Mouse (Mus musculus) cerebellum, adult 11-12 months (tissue): ENCODE data around the gene Tecta.

Experiments
- DNase-seq: peaks from one replicate; pipeline ENCODE4 v3.0.0; 2022

Tecta gene

GRCm38 (mm10) chr9:42399829-42400228 lies at the start of gene Tecta:
Gene Tecta (minus strand): TSS chr9:42399929.
- no peak for DNase-seq

GRCm38 (mm10) chr9:42449043-42449442 lies 49.3 kb upstream of the Tecta start:
- no peak for DNase-seq

- DNase-seq: no peak
Measured at GRCm38 (mm10) chr9:42442100-42442499, 42.4 kb upstream of the Tecta start.

DNA sequence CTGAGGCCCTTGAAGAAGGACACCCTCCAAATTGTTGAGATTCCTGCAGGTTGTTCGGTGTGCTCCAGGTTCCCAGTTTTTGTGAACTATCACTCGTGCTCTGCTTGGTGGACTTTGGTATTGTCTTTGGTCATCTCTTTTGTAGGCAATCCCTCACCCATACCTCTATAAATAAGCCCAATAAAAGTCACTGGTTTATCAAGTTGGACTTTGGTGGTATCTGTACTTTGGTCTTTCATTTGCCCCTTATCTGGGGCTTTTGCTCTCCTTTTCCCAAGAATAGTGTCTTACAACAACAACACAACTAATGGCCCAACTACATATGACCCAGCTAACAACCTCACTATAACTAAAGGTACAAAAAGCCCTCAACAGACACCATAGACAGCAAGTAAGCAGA lies 41.5 kb upstream of the Tecta start:
- no peak for DNase-seq

- no peak for DNase-seq
Measured at GRCm38 (mm10) chr9:42439446-42439845, 39.7 kb upstream of the Tecta start.

- no peak for DNase-seq
Measured at GRCm38 (mm10) chr9:42432155-42432554, 32.4 kb upstream of the Tecta start.

DNA sequence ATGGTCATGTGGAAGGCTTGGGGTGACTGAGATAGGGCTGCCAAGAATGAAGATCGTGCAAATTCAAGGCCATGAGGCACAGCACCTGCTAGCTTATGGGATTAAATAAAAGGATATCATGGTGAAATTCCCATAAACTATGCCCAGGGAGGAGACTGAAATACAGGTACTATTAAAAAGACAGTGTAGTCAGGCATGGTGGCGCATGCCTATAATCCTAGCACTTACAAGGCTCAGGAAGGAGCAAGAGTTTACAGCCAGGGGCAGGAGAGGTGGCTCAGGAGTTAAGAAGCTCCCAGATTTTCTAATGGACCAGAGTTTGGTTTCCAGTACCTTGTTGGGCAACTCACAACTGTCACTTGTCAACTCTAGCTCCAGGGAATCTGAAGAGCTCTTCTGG lies 31.9 kb upstream of the Tecta start:
- DNase-seq: no peak

DNA sequence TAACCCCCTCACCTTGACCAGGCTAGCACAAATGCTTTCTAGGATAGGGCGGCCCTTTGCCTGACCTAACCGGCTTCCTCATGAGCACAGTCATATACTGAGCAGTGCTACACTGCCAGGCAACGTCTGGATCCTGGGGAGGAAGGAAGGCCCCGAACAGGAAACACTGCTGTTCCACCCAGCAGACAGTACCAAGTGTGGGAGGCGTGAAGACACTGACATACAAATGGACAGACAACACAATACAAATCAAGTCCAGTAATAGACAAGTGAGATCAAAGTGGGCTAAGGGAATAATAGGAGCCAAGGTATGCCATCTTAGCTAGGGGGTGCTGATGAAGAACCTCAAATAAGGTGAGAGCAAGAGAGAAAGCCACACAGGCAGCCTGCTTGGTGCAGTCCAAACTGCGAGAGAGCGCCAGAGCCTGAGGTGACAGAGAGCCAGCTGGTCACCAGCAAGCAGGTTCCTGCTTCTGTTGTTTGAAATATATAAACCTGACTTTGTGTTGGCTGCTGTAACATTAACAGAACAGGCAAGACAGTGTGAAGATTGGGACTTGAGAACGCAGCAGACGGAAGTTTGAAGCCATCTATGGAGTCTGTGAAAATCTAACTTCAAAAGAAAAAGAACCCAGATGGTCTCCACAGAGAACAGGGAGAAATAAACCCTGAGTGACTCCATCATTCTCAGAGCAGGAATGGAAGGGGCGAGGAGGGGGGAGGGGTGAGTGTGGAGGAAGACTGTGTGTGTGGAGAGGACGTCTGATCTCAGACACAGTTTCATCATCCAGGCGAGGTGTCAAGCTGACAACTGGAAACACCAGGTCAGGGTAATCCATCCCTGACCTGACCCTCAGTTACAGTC lies 28.6 kb upstream of the Tecta start:
- DNase-seq: peak; percentile 55

GRCm38 (mm10) chr9:42426661-42427358 lies 27.1 kb upstream of the Tecta start:
- DNase-seq: no peak

DNA sequence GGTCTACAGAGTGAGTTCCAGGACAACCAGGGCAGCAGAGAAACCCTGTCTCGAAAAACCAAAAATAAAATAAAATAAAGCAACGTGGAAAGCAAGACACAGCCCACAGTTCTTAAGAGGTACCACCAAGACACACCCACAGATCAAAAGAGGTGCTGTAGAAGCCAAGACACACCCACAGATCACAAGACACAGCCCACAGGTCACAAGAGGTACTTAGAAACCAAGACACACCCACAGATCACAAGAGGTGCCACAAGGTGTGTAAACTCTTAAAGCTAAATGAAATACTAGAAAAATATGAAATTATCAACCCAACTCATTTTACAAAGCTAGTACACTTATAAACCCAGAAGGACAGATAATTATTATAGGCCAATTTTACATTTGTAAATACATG lies 23.9 kb upstream of the Tecta start:
- no peak for DNase-seq

DNA sequence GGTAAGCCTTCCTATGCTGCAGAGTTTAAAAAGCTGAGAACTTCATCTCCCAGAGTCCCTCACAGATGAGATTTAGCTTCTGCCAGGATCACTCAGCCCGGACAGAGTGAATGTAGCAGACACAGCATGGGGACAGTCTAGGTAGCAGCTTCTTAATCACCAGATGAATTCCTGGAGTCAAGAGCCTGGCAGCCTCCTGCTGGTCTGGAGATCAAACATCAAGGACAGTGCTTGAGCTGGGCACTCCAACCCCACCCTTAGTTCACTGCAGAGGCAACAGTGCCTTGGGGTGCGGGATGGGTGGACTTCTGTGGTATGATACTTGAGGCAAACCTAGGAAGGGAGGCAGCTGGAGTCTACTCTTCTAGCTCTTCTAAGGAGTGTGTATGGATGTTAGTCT lies 20.0 kb upstream of the Tecta start:
- no peak for DNase-seq

- no peak for DNase-seq
Measured at GRCm38 (mm10) chr9:42418786-42419185, 19.1 kb upstream of the Tecta start.

- no peak for DNase-seq
Measured at GRCm38 (mm10) chr9:42417352-42417952, 17.7 kb upstream of the Tecta start.

DNA sequence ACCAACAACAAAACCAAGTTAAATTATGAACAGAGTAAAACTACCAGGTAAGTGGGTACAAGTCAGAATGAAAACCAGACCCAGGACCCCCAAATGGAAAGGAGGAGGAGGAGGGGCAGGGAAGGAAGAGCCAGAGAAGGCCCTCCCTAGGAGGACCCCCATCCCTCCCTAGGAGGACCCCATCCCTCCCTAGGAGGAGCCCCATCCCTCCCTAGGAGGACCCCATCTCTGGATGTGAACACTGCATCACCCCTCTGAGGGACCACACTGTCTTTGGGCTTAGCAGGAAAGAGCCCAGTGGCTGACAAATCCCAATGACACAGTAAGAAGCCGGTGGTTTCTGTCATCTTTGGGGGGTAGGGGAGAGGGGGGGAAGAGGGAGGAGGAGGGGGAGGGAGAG lies 15.5 kb upstream of the Tecta start:
- DNase-seq: no peak

DNA sequence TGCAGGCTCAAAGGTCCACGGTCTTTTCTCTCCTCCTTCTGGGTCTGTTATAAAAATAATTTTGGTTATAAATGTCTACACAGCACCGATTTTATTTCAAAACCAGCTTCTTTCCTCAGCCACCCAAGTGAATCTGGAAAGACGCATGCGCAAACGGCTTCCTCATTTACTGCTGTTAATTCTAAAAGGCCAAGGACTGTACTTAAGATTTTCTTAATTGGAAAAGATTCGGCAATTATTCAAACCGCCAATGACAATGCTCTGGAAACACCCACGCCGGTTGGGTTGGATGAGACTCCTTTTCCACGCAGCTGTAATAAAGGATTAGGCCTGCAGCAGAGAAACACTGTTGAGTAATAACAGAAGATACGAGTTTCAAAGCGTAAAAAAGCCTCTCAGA lies 13.6 kb upstream of the Tecta start:
- no peak for DNase-seq

- DNase-seq: no peak
Measured at GRCm38 (mm10) chr9:42411296-42411695, 11.6 kb upstream of the Tecta start.

GRCm38 (mm10) chr9:42405736-42406135 lies 6.0 kb upstream of the Tecta start:
- no peak for DNase-seq

DNA sequence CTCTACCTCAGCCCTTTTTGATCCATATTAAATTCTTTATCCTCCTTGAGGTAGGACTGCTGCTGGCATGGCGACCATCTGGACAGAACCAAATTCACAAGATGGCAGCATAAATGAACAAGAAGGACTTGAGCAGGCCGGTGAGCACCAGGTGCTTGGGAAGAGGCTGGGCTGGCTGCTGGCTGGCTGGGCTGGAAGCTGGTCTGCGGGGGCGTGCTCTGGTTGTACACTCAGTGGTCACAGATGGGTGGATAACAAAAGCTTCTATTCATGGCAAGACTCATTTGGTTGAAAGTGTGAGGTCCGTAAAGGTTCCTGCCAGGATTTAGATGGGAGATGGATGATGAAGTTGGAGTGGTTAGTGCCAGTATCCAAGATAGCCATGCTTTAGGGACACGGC lies 1.8 kb upstream of the Tecta start:
- no peak for DNase-seq

- DNase-seq: no peak
Measured at GRCm38 (mm10) chr9:42396141-42396540, 3.6 kb downstream of the Tecta start.

DNA sequence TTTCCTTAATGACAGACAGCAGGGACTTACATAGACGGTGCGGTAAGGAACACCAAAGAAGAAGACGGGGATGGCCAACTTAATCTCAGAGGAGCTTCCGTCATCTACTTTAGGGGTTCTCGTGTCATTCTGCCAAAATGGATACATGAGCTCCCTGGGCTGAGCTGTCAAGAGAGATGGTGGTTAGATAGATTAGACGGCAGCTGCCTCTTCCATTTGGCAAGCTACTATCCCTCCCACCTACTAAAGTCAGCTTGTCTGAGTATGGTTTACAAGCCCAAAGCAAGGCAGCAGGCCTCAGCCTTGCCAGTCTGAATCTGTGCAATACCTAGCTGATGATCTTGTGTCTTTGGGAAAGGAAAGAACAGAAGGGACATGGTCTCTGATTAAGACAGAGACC lies 4.8 kb downstream of the Tecta start:
- DNase-seq: no peak

DNA sequence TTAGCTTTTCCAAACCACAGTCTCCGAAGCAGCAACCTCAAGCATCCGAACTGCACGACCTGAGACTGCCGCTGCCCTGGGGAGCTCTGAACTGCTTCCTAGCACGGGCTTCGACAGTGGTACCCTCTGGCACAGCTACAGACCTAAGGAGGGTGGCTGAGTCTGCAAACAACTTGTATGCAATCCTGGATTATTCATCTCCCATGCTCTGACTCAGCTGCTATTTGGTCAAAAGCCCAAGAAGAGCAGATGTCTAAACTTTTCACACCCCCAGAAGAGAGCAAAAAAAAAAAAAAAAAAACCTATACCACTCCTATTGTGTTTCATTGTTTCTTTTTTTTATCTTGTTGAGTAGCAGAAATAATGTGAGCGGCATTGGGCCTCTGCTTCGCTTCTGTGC lies 5.4 kb downstream of the Tecta start:
- DNase-seq: no peak

DNA sequence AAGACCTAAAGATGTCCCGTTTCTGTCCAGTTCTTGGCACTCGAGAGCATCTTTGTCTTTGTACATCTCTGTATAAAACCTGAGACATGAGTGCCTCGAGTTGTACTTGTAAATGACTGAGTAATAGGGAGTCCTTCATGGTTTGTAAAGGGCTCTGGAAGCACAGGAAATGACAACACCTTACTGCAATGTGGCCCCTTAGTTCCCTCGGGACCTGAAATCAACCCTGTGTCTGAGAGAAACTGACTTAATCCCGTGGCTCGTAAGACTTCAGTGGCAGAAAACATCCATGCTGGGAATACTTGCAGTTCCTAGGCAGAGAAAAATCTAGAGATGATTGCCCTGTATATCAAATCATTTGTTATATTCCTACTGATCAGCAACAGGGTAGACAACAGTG lies 6.8 kb downstream of the Tecta start:
- DNase-seq: no peak

DNA sequence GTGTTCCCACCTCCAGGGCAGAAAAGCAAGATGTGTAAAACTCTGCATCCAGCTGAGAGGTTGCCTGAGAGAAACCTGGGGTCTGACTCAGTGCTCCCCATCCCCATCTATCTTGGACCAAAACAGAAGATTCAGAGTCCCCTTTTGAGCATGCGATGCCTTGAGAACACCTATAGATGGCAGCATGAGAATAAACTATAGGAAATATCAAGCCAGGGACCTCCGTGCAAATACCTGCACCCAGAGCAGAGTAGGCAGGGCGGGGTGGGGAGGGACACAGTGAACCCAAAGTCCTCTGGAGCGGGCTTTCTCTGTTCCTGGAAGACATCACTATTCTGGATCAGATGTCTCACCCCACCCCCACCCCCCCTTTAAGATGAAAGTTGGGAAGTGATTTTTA lies 11.2 kb downstream of the Tecta start:
- no peak for DNase-seq

DNA sequence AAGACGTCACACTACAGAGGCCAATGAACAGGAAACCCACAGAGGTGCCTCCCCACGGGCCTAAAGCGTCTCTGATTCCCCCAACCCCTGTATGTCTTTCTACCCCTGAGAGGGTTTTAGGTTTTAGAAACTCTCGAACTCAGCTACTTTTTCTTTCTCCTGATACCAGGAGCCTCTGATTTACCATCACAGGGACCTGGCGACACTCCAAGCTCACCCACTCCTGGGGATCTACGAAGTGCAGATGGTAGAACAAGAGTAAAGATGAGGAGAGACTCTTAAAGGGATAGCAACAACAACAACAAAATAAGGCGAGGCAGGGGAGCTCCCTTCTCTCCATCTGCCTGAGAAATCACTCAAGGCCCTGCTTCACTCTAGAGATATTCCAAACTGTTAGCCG lies 12.7 kb downstream of the Tecta start:
- no peak for DNase-seq
